Mouse (Mus musculus) NIH3T3 (cell line): ENCODE measurements around the gene Upk3b.
A peak's percentile ranks its signal among the peaks of the same experiment; 100 is the strongest.
"Not testable (repeated sequence)": the region's sequence is repeated elsewhere in the genome, so short reads cannot be mapped to it uniquely, and the experiment has no call there.

Experiments used
- DNase-seq: peaks from one replicate; pipeline ENCODE4 v3.0.0-alpha.2; 2012; ENCODE audit warnings: low read depth

Gene Upk3b

DNA sequence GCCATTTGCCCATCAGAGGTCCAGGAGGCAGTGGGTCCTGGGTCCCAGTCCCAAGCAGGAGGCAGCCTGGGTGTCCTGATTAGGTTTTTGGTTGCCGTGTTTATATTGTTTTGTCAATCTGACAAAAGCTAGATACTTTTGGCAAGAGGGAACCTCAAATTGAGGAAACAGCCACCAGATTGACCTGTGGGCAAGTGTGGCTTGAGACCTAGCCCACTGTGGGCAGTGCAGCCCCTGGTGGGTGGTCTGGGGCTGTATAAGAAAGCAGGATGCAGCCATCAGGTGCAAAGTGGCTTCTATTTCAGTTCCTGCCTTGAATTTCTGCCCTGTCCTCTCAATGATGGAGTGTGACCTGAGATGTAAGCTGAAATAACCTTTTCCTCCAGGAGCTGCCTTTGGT is 3.0 kb upstream of the Upk3b start:
- no peak for DNase-seq

GRCm38 (mm10) chr5:136036667-136037066 is 1.6 kb upstream of the Upk3b start:
- no peak for DNase-seq

GRCm38 (mm10) chr5:136040210-136040609 is 1.9 kb downstream of the Upk3b start:
- DNase-seq: no peak

- peak; percentile 66 for DNase-seq
These were observed 3.0 kb downstream of the Upk3b start for GRCm38 (mm10) chr5:136041260-136041659.

DNA sequence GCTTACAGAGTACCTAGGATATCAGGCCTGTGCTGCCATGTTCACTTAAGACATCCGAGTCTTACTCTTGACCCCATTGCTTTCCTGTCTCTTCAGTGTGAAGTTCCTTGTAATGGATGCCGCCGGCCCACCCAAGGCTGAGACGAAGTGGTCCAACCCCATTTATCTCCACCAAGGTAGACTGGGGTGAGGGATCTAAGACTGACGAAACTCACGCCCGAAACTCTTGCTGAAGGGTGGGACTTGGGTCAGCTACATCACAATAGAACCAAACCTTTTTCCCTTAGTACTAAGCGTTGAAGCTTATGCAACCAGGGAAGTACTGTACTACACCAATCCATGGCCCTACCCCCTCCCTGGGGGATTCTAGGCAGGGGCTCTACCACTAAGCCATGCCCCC is 3.4 kb downstream of the Upk3b start:
- DNase-seq: no peak

GRCm38 (mm10) chr5:136044865-136045264 is 6.6 kb downstream of the Upk3b start:
- DNase-seq: peak; percentile 57

- peak; percentile 59 for DNase-seq
These were observed 7.1 kb downstream of the Upk3b start for GRCm38 (mm10) chr5:136045408-136045807.

DNA sequence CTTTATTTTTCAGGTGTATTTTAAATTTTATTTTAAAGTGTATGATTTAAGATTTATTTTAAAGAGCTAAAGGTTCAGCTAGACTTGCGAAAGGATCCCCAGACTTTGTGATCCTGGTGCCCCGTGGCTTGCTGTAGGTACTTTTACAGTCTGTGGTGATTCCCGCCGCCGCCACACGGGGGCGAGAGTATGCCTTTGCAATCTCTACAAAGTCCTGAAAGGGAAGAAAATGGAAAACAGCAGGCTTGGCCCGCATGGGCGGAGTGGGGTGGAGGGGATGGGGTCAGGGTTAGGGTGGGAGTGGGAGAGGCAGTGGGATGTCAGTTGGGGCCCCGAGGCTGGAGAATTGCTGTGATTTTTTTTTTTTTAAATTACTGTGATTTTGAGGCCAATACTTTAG is 7.7 kb downstream of the Upk3b start:
- peak; percentile 95 for DNase-seq

GRCm38 (mm10) chr5:136048541-136048940 is 10.2 kb downstream of the Upk3b start:
- DNase-seq: peak; percentile 56

DNA sequence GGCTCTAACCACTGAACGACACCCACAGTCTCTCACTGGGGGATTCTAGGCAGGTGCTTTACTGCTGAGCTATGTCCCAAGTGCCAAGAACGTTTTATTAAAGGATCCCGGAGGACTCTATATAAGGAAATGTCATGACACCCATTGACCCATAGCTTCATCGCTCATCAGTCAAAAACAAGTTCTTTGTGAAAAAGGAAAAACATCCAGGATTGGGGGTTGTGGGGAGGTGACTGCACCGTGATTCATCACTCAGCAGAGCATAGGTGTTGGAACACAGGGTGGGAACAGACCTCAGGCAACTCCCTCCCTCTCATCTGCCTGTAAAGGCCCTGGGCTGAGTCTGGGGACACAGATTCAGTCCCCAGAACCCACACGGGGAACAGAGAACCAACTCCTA is 11.6 kb downstream of the Upk3b start:
- peak; percentile 84 for DNase-seq

DNA sequence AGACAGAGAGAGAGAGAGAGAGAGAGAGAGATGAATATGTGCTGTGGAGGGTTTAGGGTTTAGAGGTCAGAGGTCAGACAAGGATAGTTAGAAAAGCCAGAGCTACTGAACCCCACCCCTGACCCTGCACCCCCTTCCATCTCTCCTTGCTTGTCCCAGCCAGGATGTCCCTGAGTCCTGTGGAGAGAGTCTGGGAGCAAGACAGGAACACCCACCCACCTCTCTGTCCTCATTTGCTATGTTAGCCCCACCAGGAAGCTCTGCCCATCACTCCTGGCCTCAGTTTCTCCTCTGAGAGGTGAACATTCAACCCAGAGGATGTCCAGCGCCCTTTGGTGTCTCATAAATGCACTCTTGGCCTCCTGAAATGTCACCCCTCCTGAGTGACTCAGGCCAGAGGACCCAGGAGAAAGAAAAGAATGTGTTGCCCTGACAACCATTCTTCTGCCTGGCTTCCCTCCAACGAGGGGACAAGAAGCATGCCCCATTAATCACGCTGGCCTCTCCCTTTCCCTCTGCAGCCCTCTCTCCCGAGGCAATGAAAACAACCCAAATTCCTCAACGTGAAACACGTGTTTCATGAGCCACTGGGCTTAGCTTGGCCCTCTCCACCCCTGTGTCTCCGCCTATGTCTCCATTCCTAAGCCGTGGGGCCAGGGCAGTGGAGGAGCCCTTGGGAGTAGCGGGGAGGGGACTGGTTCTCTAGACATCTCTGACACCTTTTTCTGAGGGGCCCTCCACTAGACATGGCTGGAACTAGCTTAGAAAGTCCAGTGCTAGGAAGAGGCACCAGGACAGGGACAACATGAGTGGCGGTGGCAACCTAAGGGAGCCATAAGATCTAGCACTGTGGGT is 13.2 kb downstream of the Upk3b start:
- DNase-seq: peak; percentile 93

DNA sequence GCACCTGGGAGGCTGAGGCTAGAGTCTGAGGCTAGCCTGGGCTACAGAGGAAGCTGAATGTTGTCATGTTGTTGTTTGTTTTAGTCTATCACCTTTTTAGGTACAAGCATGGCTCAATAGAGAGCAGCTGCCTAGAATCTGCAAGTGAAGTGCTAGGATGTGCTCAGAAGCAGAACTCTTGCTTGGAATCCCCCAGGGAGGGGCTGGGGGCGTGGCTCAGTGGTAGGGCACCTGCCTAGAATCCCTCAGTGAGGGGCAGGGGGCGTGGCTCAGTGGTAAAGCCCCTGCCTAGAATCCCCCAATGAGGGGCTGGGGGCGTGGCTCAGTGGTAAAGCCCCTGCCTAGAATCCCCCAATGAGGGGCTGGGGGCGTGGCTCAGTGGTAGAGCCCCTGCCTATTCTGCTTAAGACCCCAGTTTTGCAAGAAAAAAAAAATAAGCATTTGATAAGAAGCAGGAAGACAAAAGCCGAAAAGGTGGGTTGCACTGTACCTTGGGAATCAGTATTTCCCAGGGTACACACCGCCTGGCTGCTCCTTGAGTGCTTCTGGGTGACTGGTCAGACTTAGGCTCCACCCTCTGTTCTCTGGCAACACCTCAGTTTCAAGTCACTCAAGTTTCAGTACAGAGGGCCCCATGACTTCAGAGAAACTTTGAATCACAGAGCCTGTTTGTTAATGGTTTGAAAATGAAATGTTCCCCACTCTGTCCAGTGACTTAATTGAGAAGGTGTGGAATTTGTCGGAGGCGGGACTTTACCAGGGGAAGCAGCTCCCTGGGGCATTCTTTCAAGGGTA is 14.8 kb downstream of the Upk3b start:
- peak; percentile 64 for DNase-seq

DNA sequence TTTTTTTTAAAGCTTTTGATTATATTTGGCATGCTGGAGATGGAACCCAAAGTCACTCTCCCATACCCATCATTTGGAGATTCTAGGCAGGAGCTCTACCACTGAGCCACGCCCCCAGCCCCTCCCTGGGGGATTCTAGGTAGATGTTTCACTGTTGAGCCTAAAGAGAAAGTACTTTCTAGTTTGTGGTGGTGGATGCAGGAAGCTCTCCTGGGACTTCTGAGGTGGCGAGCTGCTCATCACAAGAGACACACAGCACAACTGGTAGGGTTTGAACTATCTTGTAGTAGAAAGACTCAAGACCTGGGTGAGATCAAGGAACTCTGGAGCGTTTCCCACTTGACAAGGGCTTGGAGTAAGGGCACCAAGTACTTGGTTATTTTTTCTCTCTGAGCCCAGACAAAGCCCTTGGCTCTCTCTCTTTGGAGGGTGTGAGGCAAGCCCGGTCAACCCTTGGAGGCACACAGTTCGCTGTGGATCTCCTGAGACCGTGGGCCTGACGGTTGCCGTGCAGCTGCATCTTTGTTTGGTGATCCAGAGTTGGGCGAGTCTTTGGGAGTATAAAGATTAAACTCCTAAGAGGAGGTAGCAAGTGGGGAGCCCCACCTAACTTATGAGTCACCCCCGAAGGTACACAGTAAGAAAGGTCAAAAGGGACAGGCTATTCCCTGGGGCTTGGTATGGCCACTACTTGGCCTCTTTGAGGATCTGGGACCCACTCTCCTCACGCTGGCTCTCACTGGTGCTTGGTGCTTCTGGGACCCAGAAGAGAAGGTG is 16.2 kb downstream of the Upk3b start, which contains the start of gene Upk3bl:
Gene Upk3bl (plus strand): TSS at position 192 of the 777 bp plus-strand sequence.
- DNase-seq: no peak

- peak; percentile 53 for DNase-seq
These were observed 17.8 kb downstream of the Upk3b start for GRCm38 (mm10) chr5:136056062-136056461.

- no peak for DNase-seq
These were observed 18.8 kb downstream of the Upk3b start for GRCm38 (mm10) chr5:136057085-136057484.

DNA sequence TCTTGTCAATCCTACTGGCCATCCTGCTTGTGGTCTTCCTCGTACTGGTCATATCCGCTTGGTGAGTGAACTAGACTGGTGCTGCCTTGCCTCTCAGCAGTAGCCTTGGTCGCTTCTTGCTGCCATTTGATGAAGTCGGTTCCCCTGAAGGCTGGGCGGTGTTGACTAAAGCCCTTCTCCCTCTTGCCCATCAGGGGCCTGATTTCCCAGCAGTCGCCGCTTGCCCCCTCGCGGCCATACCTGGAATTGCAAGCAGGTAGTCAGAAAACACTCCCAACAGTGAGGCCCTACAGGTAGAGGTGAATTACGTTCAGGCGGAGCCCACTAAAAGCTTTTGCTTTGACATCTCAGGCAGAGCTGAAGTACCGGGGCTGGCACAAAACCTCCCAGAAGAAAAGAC is 23.3 kb downstream of the Upk3b start:
- peak; percentile 91 for DNase-seq

GRCm38 (mm10) chr5:136063920-136064319 is 25.6 kb downstream of the Upk3b start:
- DNase-seq: no peak

GRCm38 (mm10) chr5:136066404-136067148 is 28.3 kb downstream of the Upk3b start:
- DNase-seq: not testable (repeated sequence)

DNA sequence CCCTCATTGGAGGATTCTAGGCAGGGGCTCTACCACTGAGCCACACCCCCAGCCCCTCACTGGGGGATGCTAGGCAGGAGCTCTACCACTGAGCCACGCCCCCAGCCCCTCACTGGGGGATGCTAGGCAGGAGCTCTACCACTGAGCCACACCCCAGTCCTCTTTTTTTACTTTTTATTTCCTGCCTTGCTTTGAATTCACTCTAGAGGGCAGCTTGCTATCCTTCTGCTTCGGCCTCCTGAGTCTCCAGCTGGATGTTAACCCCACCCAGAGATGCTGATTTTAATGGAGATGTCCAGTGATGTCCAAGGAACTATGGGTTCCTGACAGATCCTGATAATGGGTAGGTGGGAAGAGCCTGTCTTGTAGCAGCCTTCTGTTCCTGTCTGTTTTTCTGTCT is 31.1 kb downstream of the Upk3b start:
- DNase-seq: no peak

DNA sequence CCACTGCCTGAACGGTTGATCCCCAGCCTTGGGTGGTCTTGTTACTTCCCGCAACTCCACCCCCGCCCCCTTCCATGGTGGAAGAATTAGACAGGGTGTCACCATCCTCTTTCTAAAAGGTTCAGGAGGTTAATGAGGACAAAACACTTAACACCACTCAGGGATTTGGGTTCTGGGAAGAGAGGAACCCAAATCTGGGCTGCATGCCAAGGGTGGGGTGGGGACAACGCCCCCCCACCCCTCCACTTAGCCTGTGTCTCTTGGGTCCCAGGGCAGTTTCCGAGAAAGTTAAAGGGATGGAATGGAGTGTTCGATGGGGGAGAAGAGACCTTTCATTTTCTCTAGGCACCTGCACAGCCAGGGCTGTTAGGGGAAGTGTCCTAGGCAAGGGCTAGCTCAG is 34.8 kb downstream of the Upk3b start:
- DNase-seq: no peak

DNA sequence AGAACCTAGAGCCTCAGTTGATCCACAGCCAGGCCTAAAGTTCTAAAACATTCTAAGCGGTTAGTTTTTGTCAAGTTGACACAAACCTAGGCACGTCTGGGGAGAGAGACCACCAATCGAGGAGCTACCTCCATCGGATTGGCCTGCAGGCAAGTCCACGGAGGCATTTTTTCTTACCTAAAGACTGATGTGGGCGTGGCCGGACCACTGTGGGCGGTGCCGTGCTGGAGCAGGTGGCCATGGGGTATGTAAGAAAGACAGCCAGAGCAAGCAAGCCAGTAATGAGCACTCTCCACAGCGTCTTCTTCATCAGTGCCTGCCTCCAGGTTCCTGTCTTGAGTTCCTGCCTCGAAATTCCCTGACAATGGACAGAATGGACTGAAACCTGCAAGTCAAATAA is 35.2 kb downstream of the Upk3b start:
- DNase-seq: no peak

DNA sequence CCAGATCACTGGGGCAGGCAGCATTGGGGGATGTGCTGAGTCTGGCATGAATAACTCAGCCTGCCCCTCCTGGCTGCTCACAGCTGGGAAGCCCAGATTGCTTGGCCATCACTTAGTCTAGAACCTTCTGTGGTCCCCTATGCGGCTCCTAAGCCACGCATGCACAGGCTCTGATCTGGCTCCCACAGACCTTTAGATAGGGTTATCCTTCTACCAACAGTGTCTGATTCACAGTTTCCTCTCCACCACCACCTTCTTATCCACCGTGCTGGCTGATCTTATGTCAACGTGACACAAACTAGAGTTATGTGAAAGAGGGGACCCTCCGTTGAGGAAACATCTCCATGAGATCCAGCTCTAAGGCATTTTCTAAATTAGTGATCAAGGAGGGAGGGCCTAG is 36.8 kb downstream of the Upk3b start:
- DNase-seq: no peak
